Mouse (Mus musculus) intestine, postnatal 0 days (tissue): Measurements from ENCODE around the gene Epp13. TPM values are rescaled to one million over a fixed set of nuclear protein-coding genes. Genes with fewer than 3 reads are reported as not detected.
"Not testable (repeated sequence)": the region's sequence is repeated elsewhere in the genome, so short reads cannot be mapped to it uniquely, and the experiment has no call there.

Experiments
- ATAC-seq: fragments of 200-750 bp; cut with Nextera tagmentation; 2 replicates; pipeline ENCODE4 v1.8.0; 2017; ENCODE audit warnings: mild to moderate bottlenecking, moderate TSS enrichment, moderate library complexity
- H3K27ac ChIP-seq: fragments of 300-500 bp; sonication (generic); 2 replicates; pipeline ENCODE4 v1.5.1; 2014; ENCODE audit warnings: mild to moderate bottlenecking, low read depth, low read length, moderate library complexity
- H3K27me3 ChIP-seq: fragments of 300-500 bp; sonication (generic); replicated peaks from 2 replicates; pipeline ENCODE4 v1.6.1; 2014; ENCODE audit warnings: low read length, mixed read lengths; ENCODE audit not compliant: control insufficient read depth, insufficient read depth
- H3K36me3 ChIP-seq: fragments of 300-500 bp; sonication (generic); 2 replicates; pipeline ENCODE4 v1.6.1; 2014; ENCODE audit warnings: mild to moderate bottlenecking, moderate library complexity; ENCODE audit not compliant: control insufficient read depth, insufficient read depth
- H3K4me1 ChIP-seq: fragments of 300-500 bp; sonication (generic); replicated peaks from 2 replicates; pipeline ENCODE4 v1.6.1; 2014; ENCODE audit warnings: antibody characterized with exemption, low read length, mixed read lengths; ENCODE audit not compliant: control insufficient read depth, insufficient read depth
- H3K4me2 ChIP-seq: fragments of 300-500 bp; sonication (generic); replicated peaks from 2 replicates; pipeline ENCODE4 v1.6.1; 2014; ENCODE audit warnings: low read depth, mild to moderate bottlenecking, moderate library complexity
- H3K4me3 ChIP-seq: fragments of 300-500 bp; sonication (generic); 2 replicates; pipeline ENCODE4 v1.5.1; 2014; ENCODE audit warnings: low read depth, low read length
- H3K9ac ChIP-seq: fragments of 300-500 bp; sonication (generic); 2 replicates; pipeline ENCODE4 v1.6.1; 2014; ENCODE audit warnings: mild to moderate bottlenecking, low read depth, low read length
- H3K9me3 ChIP-seq: fragments of 300-500 bp; sonication (generic); 2 replicates; pipeline ENCODE4 v1.6.1; 2016; ENCODE audit warnings: mixed run types; ENCODE audit not compliant: control insufficient read depth
- CTCF ChIP-seq: sonication (generic); IDR thresholded peaks from 2 replicates; pipeline ENCODE4 v1.5.1; 2016; ENCODE audit warnings: low read depth, mild to moderate bottlenecking, control low read depth, antibody characterized with exemption, moderate library complexity
- WGBS: fragments of 180-500 bp; shearing (Covaris S2); extraction: QIAGEN DNeasy Blood & Tissue Kit; methylation state at CpG from one replicate; pipeline ENCODE4 v1.1.7; 2014; 5-methylcytosine and 5-hydroxymethylcytosine counted together
- polyA plus RNA-seq: library from polyadenylated mRNA; unstranded; fragments of >200 nt; fragmentation: Nextera tagmentation; extraction: Ambion mirVana; gene quantifications from 2 replicates; pipeline ENCODE4 v1.2.1, GENCODE M21; 2015

Epp13 gene
- polyA plus RNA-seq, 1 experiment from 2014 or later: not detected

- no peak for TF ChIP-seq CTCF
- no peak overlapping the region for H3K4me2 ChIP-seq
- H3K9me3 ChIP-seq: no peaks in the 10 kb centered on the region
- WGBS: 55% methylated on average over 11 of the region's 11 CpGs
- H3K4me1 ChIP-seq: no peaks in the 10 kb centered on the region
- no peak for ATAC-seq
- no peaks in the 10 kb centered on the region for H3K27me3 ChIP-seq
- no peak overlapping the region for H3K9ac ChIP-seq
- no peak overlapping the region for H3K4me3 ChIP-seq
- H3K36me3 ChIP-seq: no peaks in the 10 kb centered on the region
- H3K27ac ChIP-seq: no peak overlapping the region
These were observed 12.7 kb upstream of the Epp13 start for GRCm38 (mm10) chr7:6239787-6240186.

- H3K9me3 ChIP-seq, H3K9ac ChIP-seq, H3K4me1 ChIP-seq, H3K27ac ChIP-seq, ATAC-seq, H3K27me3 ChIP-seq, H3K36me3 ChIP-seq, H3K4me2 ChIP-seq, H3K4me3 ChIP-seq: not testable (repeated sequence)
- TF ChIP-seq CTCF: peak; percentile 74
- 5% methylated on average over 1 of the region's 1 CpGs for WGBS
These were observed 11.6 kb upstream of the Epp13 start for GRCm38 (mm10) chr7:6240841-6241425.

- ATAC-seq: no peak
- no peaks in the 10 kb centered on the region for H3K4me1 ChIP-seq
- 43% methylated on average over 11 of the region's 11 CpGs for WGBS
- H3K9me3 ChIP-seq: no peaks in the 10 kb centered on the region
- H3K4me3 ChIP-seq: no peak overlapping the region
- H3K9ac ChIP-seq: no peak overlapping the region
- TF ChIP-seq CTCF: no peak
- no peak overlapping the region for H3K4me2 ChIP-seq
- H3K27me3 ChIP-seq: no peaks in the 10 kb centered on the region
- H3K36me3 ChIP-seq: no peaks in the 10 kb centered on the region
- H3K27ac ChIP-seq: no peak overlapping the region
These were observed 7.9 kb upstream of the Epp13 start for GRCm38 (mm10) chr7:6244361-6245292.

- Histone ChIP-seq H3K4me3 (no peak overlapping the region), H3K9me3 (no peaks in the 10 kb centered on the region), H3K9ac (no peak overlapping the region), H3K27me3 (no peaks in the 10 kb centered on the region), H3K27ac (no peak overlapping the region), H3K4me2 (no peak overlapping the region), H3K36me3 (no peaks in the 10 kb centered on the region), H3K4me1 (no peaks in the 10 kb centered on the region)
- ATAC-seq: no peak
- WGBS: 93% methylated on average over 5 of the region's 5 CpGs
- TF ChIP-seq CTCF: no peak
These were observed 1.9 kb downstream of the Epp13 start for GRCm38 (mm10) chr7:6254451-6254850.

- Histone ChIP-seq H3K4me1 (no peaks in the 10 kb centered on the region), H3K4me2 (no peak overlapping the region), H3K9ac (no peak overlapping the region), H3K36me3 (no peaks in the 10 kb centered on the region), H3K27me3 (no peaks in the 10 kb centered on the region), H3K9me3 (no peaks in the 10 kb centered on the region), H3K27ac (no peak overlapping the region), H3K4me3 (no peak overlapping the region)
- TF ChIP-seq CTCF: no peak
- 84% methylated on average over 4 of the region's 4 CpGs for WGBS
- ATAC-seq: no peak
These were observed 4.9 kb downstream of the Epp13 start for GRCm38 (mm10) chr7:6257386-6257785.

- 42% methylated on average over 16 of the region's 16 CpGs for WGBS
- no peak overlapping the region for H3K4me3 ChIP-seq
These were observed 6.0 kb downstream of the Epp13 start for GRCm38 (mm10) chr7:6258232-6259220.

GRCm38 (mm10) chr7:6260004-6260403 is 7.5 kb downstream of the Epp13 start:
- not testable (repeated sequence) for H3K9ac ChIP-seq, H3K36me3 ChIP-seq, ATAC-seq, H3K27ac ChIP-seq, H3K4me2 ChIP-seq, H3K4me1 ChIP-seq, H3K4me3 ChIP-seq, H3K9me3 ChIP-seq, H3K27me3 ChIP-seq
- WGBS: 68% methylated on average over 2 of the region's 2 CpGs

More at GRCm38 (mm10) chr7:6258232-6259220, 6.0 kb downstream of the Epp13 start:
- no peak overlapping the region for H3K4me2 ChIP-seq
- H3K27ac ChIP-seq: no peak overlapping the region
- no peak for TF ChIP-seq CTCF
- no peaks in the 10 kb centered on the region for H3K9me3 ChIP-seq
- no peaks in the 10 kb centered on the region for H3K36me3 ChIP-seq
- H3K4me1 ChIP-seq: no peaks in the 10 kb centered on the region
- ATAC-seq: no peak
- no peaks in the 10 kb centered on the region for H3K27me3 ChIP-seq
- no peak overlapping the region for H3K9ac ChIP-seq
